Mouse (Mus musculus) midbrain, postnatal 0 days (tissue): ENCODE data around the gene Gm6034. TPM values are rescaled to one million over a fixed set of nuclear protein-coding genes. Genes with fewer than 3 reads are reported as not detected.
A peak's percentile ranks its signal among the peaks of the same experiment; 100 is the strongest.

Experiments used
- ATAC-seq: fragments of 200-750 bp; cut with Nextera tagmentation; 2 replicates; pipeline ENCODE4 v1.8.0; 2017; ENCODE audit warnings: moderate number of reproducible peaks, mild to moderate bottlenecking, moderate TSS enrichment, moderate library complexity; ENCODE audit not compliant: low FRiP score
- DNase-seq: peaks from one replicate; pipeline ENCODE4 v3.0.0-alpha.2; 2015; ENCODE audit warnings: low spot score
- H3K27ac ChIP-seq: fragments of 300-500 bp; sonication (generic); 2 replicates; pipeline ENCODE4 v1.5.1; 2014; ENCODE audit warnings: low read depth, mild to moderate bottlenecking, low read length, mixed read lengths
- H3K27me3 ChIP-seq: fragments of 300-500 bp; sonication (generic); 2 replicates; pipeline ENCODE4 v1.6.1; 2014; ENCODE audit warnings: low read length, control low read depth, mixed read lengths; ENCODE audit not compliant: insufficient read depth
- H3K36me3 ChIP-seq: fragments of 300-500 bp; sonication (generic); 2 replicates; pipeline ENCODE4 v1.6.1; 2014; ENCODE audit warnings: low read length, control low read depth, mixed read lengths; ENCODE audit not compliant: insufficient read depth
- H3K4me1 ChIP-seq: fragments of 300-500 bp; sonication (generic); 2 replicates; pipeline ENCODE4 v1.6.1; 2014; ENCODE audit warnings: mild to moderate bottlenecking, control low read depth, antibody characterized with exemption, low read length, mixed read lengths; ENCODE audit not compliant: insufficient read depth
- H3K4me2 ChIP-seq: fragments of 300-500 bp; sonication (generic); 2 replicates; pipeline ENCODE4 v1.6.1; 2014; ENCODE audit warnings: low read depth, mild to moderate bottlenecking, low read length, mixed read lengths; ENCODE audit not compliant: poor library complexity, severe bottlenecking
- H3K4me3 ChIP-seq: fragments of 300-500 bp; sonication (generic); 2 replicates; pipeline ENCODE4 v1.5.1; 2014; ENCODE audit warnings: low read depth, mild to moderate bottlenecking, low read length, moderate library complexity
- H3K9ac ChIP-seq: fragments of 300-500 bp; sonication (generic); replicated peaks from 2 replicates; pipeline ENCODE4 v1.6.1; 2014; ENCODE audit warnings: mild to moderate bottlenecking, low read length, moderate library complexity, mixed read lengths; ENCODE audit not compliant: poor library complexity, severe bottlenecking
- H3K9me3 ChIP-seq: fragments of 300-500 bp; sonication (generic); 2 replicates; pipeline ENCODE4 v1.6.1; 2016; ENCODE audit warnings: low read length, control low read depth
- CTCF ChIP-seq: IDR thresholded peaks from 2 replicates; pipeline ENCODE4 v1.5.1; 2016; ENCODE audit warnings: antibody characterized with exemption, mild to moderate bottlenecking
- WGBS: fragments of 180-500 bp; shearing (Covaris S2); extraction: QIAGEN DNeasy Blood & Tissue Kit; methylation state at CpG from one replicate; pipeline ENCODE4 v1.1.7; 2014; 5-methylcytosine and 5-hydroxymethylcytosine counted together
- polyA plus RNA-seq: library from polyadenylated mRNA; unstranded; fragments of >200 nt; fragmentation: Nextera tagmentation; extraction: Ambion mirVana; gene quantifications from 2 replicates; pipeline ENCODE4 v1.2.1, GENCODE M21; 2015
- total RNA-seq: library from RNA; depleted of rRNA; stranded (reverse); fragments of >200 nt; gene quantifications from 2 replicates; pipeline ENCODE4 v1.2.3, GENCODE M21; 2014

The Gm6034 gene
- total and polyA plus RNA-seq, 2 experiments from 2014 or later = 0.16 TPM; not detected in 1

DNA sequence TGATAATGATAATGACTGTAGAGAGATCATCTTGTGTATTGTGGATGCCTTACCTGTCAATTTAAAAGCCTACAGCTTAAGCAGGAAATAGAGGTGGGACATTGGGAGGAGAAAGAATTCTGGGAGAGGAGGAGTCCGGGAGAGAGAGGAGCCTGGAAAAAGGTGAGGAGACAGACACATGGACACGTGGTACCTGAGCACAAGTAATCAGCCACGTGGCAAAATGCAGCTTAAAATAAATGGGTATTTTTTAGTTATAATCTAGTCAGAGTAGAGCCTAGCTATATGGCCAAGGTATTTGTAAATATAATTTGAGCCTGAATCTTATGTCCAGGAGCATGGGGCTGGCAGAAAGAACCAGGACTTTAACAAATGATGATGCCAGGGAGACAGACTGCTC, 23.2 kb upstream of the Gm6034 start:
- Histone ChIP-seq H3K4me1 (no peaks in the 10 kb centered on the region), H3K4me2 (no peak overlapping the region), H3K4me3 (no peak overlapping the region), H3K36me3 (peaks cover 11% of the 10 kb centered on the region), H3K9ac (no peak overlapping the region), H3K27ac (no peak overlapping the region), H3K27me3 (no peaks in the 10 kb centered on the region), H3K9me3 (no peaks in the 10 kb centered on the region)
- WGBS = 66% methylated on average over 3 of the region's 3 CpGs
- DNase-seq = no peak
- no peak for TF ChIP-seq CTCF
- no peak for ATAC-seq

GRCm38 (mm10) chr17:36020191-36021073, 22.3 kb upstream of the Gm6034 start, which contains the start of gene H2-T24:
TSS of gene H2-T24 (minus strand) at chr17:36020560.
- ATAC-seq = no peak
- DNase-seq = peak; percentile 40
- Histone ChIP-seq H3K9ac (no peak within 1 kb of the TSS), H3K4me3 (no peak within 1 kb of the TSS), H3K4me2 (0 out of 2 replicates have a peak within 1 kb of the TSS, but pooled peaks have one; percentile 9), H3K27me3 (no peaks in the 10 kb centered on the region), H3K9me3 (no peaks in the 10 kb centered on the region), H3K36me3 (peaks cover 4% of the 10 kb centered on the region; the same call in 1 of the 2 replicates), H3K4me1 (no peaks in the 10 kb centered on the region), H3K27ac (no peak within 1 kb of the TSS)
- 43% methylated on average over 15 of the region's 15 CpGs for WGBS
- TF ChIP-seq CTCF = peak; percentile 42

- no peak for TF ChIP-seq CTCF
- Histone ChIP-seq H3K9ac (no peak overlapping the region), H3K27me3 (no peaks in the 10 kb centered on the region), H3K9me3 (no peaks in the 10 kb centered on the region), H3K36me3 (no peaks in the 10 kb centered on the region), H3K4me1 (no peaks in the 10 kb centered on the region), H3K27ac (no peak overlapping the region), H3K4me2 (no peak overlapping the region), H3K4me3 (no peak overlapping the region)
- ATAC-seq (no peak), DNase-seq (no peak)
- WGBS = 88% methylated on average over 1 of the region's 1 CpGs
Observed at GRCm38 (mm10) chr17:36021309-36021708, 21.5 kb upstream of the Gm6034 start.

DNA sequence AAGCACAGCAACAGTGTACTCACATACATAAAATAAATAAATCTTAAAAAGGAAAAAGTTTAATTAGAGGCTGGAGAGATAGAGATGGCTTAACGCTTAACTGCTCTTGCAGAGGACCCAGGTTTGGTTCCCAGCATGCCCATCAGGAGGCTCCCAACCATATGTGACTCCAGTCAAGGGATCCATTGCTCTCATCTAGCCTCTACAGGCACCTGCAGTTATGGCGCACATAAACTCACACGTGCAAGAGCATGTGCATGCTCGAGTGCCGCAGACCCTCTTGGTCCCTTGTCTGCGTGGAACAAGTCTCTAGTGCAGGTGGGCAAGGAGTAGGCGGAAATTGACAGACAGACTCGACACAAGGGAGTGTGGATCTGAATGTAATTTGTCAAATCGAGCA, 20.7 kb upstream of the Gm6034 start:
- H3K9me3 ChIP-seq = no peaks in the 10 kb centered on the region
- no peak for DNase-seq
- no peak for ATAC-seq
- no peak overlapping the region for H3K4me2 ChIP-seq
- no peak overlapping the region for H3K27ac ChIP-seq
- H3K27me3 ChIP-seq = no peaks in the 10 kb centered on the region
- no peak for TF ChIP-seq CTCF
- 94% methylated on average over 9 of the region's 9 CpGs for WGBS
- H3K4me3 ChIP-seq = no peak overlapping the region
- no peaks in the 10 kb centered on the region for H3K4me1 ChIP-seq
- H3K9ac ChIP-seq = no peak overlapping the region
- H3K36me3 ChIP-seq = no peaks in the 10 kb centered on the region

- H3K9me3 ChIP-seq = no peaks in the 10 kb centered on the region
- no peak overlapping the region for H3K4me2 ChIP-seq
- no peaks in the 10 kb centered on the region for H3K27me3 ChIP-seq
- no peaks in the 10 kb centered on the region for H3K36me3 ChIP-seq
- no peak for TF ChIP-seq CTCF
- no peak overlapping the region for H3K9ac ChIP-seq
- ATAC-seq = no peak
- WGBS = 93% methylated on average over 6 of the region's 6 CpGs
- no peak overlapping the region for H3K27ac ChIP-seq
- no peaks in the 10 kb centered on the region for H3K4me1 ChIP-seq
- no peak for DNase-seq
- H3K4me3 ChIP-seq = no peak overlapping the region
Observed at GRCm38 (mm10) chr17:36022922-36023321, 19.8 kb upstream of the Gm6034 start.
